Mouse (Mus musculus): ENCODE results near the gene Fbln1. TPM values are rescaled to one million over a fixed set of nuclear protein-coding genes. Genes with fewer than 3 reads are reported as not detected.
A peak's percentile ranks its signal among the peaks of the same experiment; 100 is the strongest.

Gene Fbln1
- polyA plus RNA-seq, 1 experiment from 2014 or later: 207 TPM

- H3K27ac ChIP-seq (replicated peaks): no peak overlapping the region
- no peaks in the 10 kb centered on the region for H3K9me3 ChIP-seq
- 91% methylated on average over 5 of the region's 5 CpGs for WGBS
- H3K4me1 ChIP-seq: no peaks in the 10 kb centered on the region
- no peak overlapping the region for H3K4me3 ChIP-seq
- peaks cover 100% of the 10 kb centered on the region for H3K36me3 ChIP-seq (replicated peaks)
- H3K27me3 ChIP-seq (replicated peaks; ENCODE audit: low read depth, poor library complexity, severe bottlenecking): no peaks in the 10 kb centered on the region
- DNase-seq (ENCODE audit: low spot score): no peak
Measured at GRCm38 (mm10) chr15:85246016-85246415, 40.3 kb downstream of the Fbln1 start.

- no peak for DNase-seq (ENCODE audit: low spot score)
- Histone ChIP-seq H3K4me3 (no peak overlapping the region), H3K27me3 (replicated peaks; ENCODE audit: low read depth, poor library complexity, severe bottlenecking) (no peaks in the 10 kb centered on the region), H3K9me3 (no peaks in the 10 kb centered on the region), H3K4me1 (no peaks in the 10 kb centered on the region), H3K36me3 (replicated peaks) (peaks cover 100% of the 10 kb centered on the region), H3K27ac (replicated peaks) (no peak overlapping the region)
- WGBS: 79% methylated on average over 6 of the region's 6 CpGs
Measured at GRCm38 (mm10) chr15:85246936-85247335, 41.2 kb downstream of the Fbln1 start.

- 93% methylated on average over 5 of the region's 5 CpGs for WGBS
- peaks cover 100% of the 10 kb centered on the region for H3K36me3 ChIP-seq (replicated peaks)
- DNase-seq (ENCODE audit: low spot score): no peak
- H3K4me1 ChIP-seq: no peaks in the 10 kb centered on the region
- H3K4me3 ChIP-seq: no peak overlapping the region
- no peaks in the 10 kb centered on the region for H3K9me3 ChIP-seq
- H3K27me3 ChIP-seq (replicated peaks; ENCODE audit: low read depth, poor library complexity, severe bottlenecking): no peaks in the 10 kb centered on the region
- no peak overlapping the region for H3K27ac ChIP-seq (replicated peaks)
Measured at GRCm38 (mm10) chr15:85248311-85248710, 42.6 kb downstream of the Fbln1 start.

- no peak overlapping the region for H3K4me3 ChIP-seq
- DNase-seq (ENCODE audit: low spot score): peak; percentile 34
- H3K9me3 ChIP-seq: no peaks in the 10 kb centered on the region
- peaks cover 100% of the 10 kb centered on the region for H3K36me3 ChIP-seq (replicated peaks)
- no peaks in the 10 kb centered on the region for H3K4me1 ChIP-seq
- no peak overlapping the region for H3K27ac ChIP-seq (replicated peaks)
- H3K27me3 ChIP-seq (replicated peaks; ENCODE audit: low read depth, poor library complexity, severe bottlenecking): no peaks in the 10 kb centered on the region
- WGBS: 56% methylated on average over 5 of the region's 5 CpGs
Measured at GRCm38 (mm10) chr15:85249252-85249651, 43.5 kb downstream of the Fbln1 start.

- 82% methylated on average over 2 of the region's 2 CpGs for WGBS
- Histone ChIP-seq H3K4me3 (no peak overlapping the region), H3K4me1 (no peaks in the 10 kb centered on the region), H3K9me3 (no peaks in the 10 kb centered on the region), H3K36me3 (replicated peaks) (peaks cover 99% of the 10 kb centered on the region), H3K27ac (replicated peaks) (no peak overlapping the region), H3K27me3 (replicated peaks; ENCODE audit: low read depth, poor library complexity, severe bottlenecking) (no peaks in the 10 kb centered on the region)
- no peak for DNase-seq (ENCODE audit: low spot score)
Measured at GRCm38 (mm10) chr15:85250436-85250835, 44.7 kb downstream of the Fbln1 start.

- Histone ChIP-seq H3K4me3 (no peak overlapping the region), H3K27me3 (replicated peaks; ENCODE audit: low read depth, poor library complexity, severe bottlenecking) (no peaks in the 10 kb centered on the region), H3K4me1 (no peaks in the 10 kb centered on the region), H3K36me3 (replicated peaks) (peaks cover 93% of the 10 kb centered on the region), H3K9me3 (no peaks in the 10 kb centered on the region), H3K27ac (replicated peaks) (no peak overlapping the region)
- DNase-seq (ENCODE audit: low spot score): no peak
- 96% methylated on average over 6 of the region's 6 CpGs for WGBS
Measured at GRCm38 (mm10) chr15:85252476-85252875, 46.7 kb downstream of the Fbln1 start.

- H3K4me3 ChIP-seq: no peak overlapping the region
- 75% methylated on average over 6 of the region's 6 CpGs for whole genome bisulfite sequencing
- H3K27ac ChIP-seq (replicated peaks): no peak overlapping the region
- peaks cover 14% of the 10 kb centered on the region for H3K9me3 ChIP-seq
- H3K27me3 ChIP-seq (replicated peaks; ENCODE audit: low read depth, poor library complexity, severe bottlenecking): no peaks in the 10 kb centered on the region
- peaks cover 85% of the 10 kb centered on the region for H3K36me3 ChIP-seq (replicated peaks)
- DNase-seq (ENCODE audit: low spot score): peak; percentile 57
- no peaks in the 10 kb centered on the region for H3K4me1 ChIP-seq
Measured at GRCm38 (mm10) chr15:85257775-85258429, 52.2 kb downstream of the Fbln1 start.

- Histone ChIP-seq H3K9me3 (peaks cover 14% of the 10 kb centered on the region), H3K27ac (replicated peaks) (no peak overlapping the region), H3K36me3 (replicated peaks) (peaks cover 86% of the 10 kb centered on the region), H3K4me3 (no peak overlapping the region), H3K4me1 (peaks cover 10% of the 10 kb centered on the region), H3K27me3 (replicated peaks; ENCODE audit: low read depth, poor library complexity, severe bottlenecking) (no peaks in the 10 kb centered on the region)
- WGBS: 92% methylated on average over 5 of the region's 5 CpGs
- DNase-seq (ENCODE audit: low spot score): no peak
Measured at GRCm38 (mm10) chr15:85262805-85263204, 57.1 kb downstream of the Fbln1 start.

GRCm38 (mm10) chr15:85266729-85267434 is 61.1 kb downstream of the Fbln1 start:
- Histone ChIP-seq H3K9me3 (no peaks in the 10 kb centered on the region), H3K27me3 (replicated peaks; ENCODE audit: low read depth, poor library complexity, severe bottlenecking) (no peaks in the 10 kb centered on the region), H3K4me3 (no peak overlapping the region), H3K27ac (replicated peaks) (no peak overlapping the region), H3K4me1 (peaks cover 24% of the 10 kb centered on the region), H3K36me3 (replicated peaks) (peaks cover 83% of the 10 kb centered on the region)
- WGBS: 46% methylated on average over 14 of the region's 14 CpGs
- DNase-seq (ENCODE audit: low spot score): peak; percentile 86

GRCm38 (mm10) chr15:85267891-85268290 is 62.1 kb downstream of the Fbln1 start:
- no peak for DNase-seq (ENCODE audit: low spot score)
- Histone ChIP-seq H3K36me3 (replicated peaks) (peaks cover 88% of the 10 kb centered on the region), H3K27ac (replicated peaks) (no peak overlapping the region), H3K27me3 (replicated peaks; ENCODE audit: low read depth, poor library complexity, severe bottlenecking) (no peaks in the 10 kb centered on the region), H3K9me3 (no peaks in the 10 kb centered on the region), H3K4me1 (peaks cover 24% of the 10 kb centered on the region), H3K4me3 (no peak overlapping the region)
- WGBS: 85% methylated on average over 19 of the region's 19 CpGs

GRCm38 (mm10) chr15:85272988-85273387 is 67.2 kb downstream of the Fbln1 start:
- H3K4me1 ChIP-seq: peaks cover 35% of the 10 kb centered on the region
- 39% methylated on average over 11 of the region's 11 CpGs for WGBS
- H3K36me3 ChIP-seq (replicated peaks): peaks cover 60% of the 10 kb centered on the region
- no peaks in the 10 kb centered on the region for H3K27me3 ChIP-seq (replicated peaks; ENCODE audit: low read depth, poor library complexity, severe bottlenecking)
- H3K27ac ChIP-seq (replicated peaks): no peak overlapping the region
- H3K9me3 ChIP-seq: no peaks in the 10 kb centered on the region
- H3K4me3 ChIP-seq: no peak overlapping the region
- peak; percentile 30 for DNase-seq (ENCODE audit: low spot score)

- H3K27me3 ChIP-seq (replicated peaks; ENCODE audit: low read depth, poor library complexity, severe bottlenecking): no peaks in the 10 kb centered on the region
- no peaks in the 10 kb centered on the region for H3K9me3 ChIP-seq
- H3K27ac ChIP-seq (replicated peaks): no peak overlapping the region
- peaks cover 23% of the 10 kb centered on the region for H3K4me1 ChIP-seq
- H3K36me3 ChIP-seq (replicated peaks): peaks cover 47% of the 10 kb centered on the region
- no peak for DNase-seq (ENCODE audit: low spot score)
- 85% methylated on average over 8 of the region's 8 CpGs for WGBS
- H3K4me3 ChIP-seq: no peak overlapping the region
Measured at GRCm38 (mm10) chr15:85277221-85277620, 71.5 kb downstream of the Fbln1 start.

GRCm38 (mm10) chr15:85278986-85279385 is 73.2 kb downstream of the Fbln1 start:
- peaks cover 13% of the 10 kb centered on the region for H3K4me1 ChIP-seq
- peaks cover 39% of the 10 kb centered on the region for H3K36me3 ChIP-seq (replicated peaks)
- 88% methylated on average over 5 of the region's 5 CpGs for WGBS
- no peak overlapping the region for H3K27ac ChIP-seq (replicated peaks)
- no peaks in the 10 kb centered on the region for H3K27me3 ChIP-seq (replicated peaks; ENCODE audit: low read depth, poor library complexity, severe bottlenecking)
- no peak for DNase-seq (ENCODE audit: low spot score)
- no peaks in the 10 kb centered on the region for H3K9me3 ChIP-seq
- H3K4me3 ChIP-seq: no peak overlapping the region

Measured in embryonic facial prominence, embryonic 10.5 days (tissue).